Mouse (Mus musculus): ENCODE results near the gene Shcbp1l. TPM values are rescaled to one million over a fixed set of nuclear protein-coding genes. Genes with fewer than 3 reads are reported as not detected.
"Not testable (repeated sequence)": the region's sequence is repeated elsewhere in the genome, so short reads cannot be mapped to it uniquely, and the experiment has no call there.

The Shcbp1l gene
- polyA plus RNA-seq, 1 experiment from 2014 or later: not detected

- no peaks in the 10 kb centered on the region for H3K27me3 ChIP-seq (ENCODE audit: insufficient read depth, poor library complexity, severe bottlenecking)
- H3K4me3 ChIP-seq: no peak overlapping the region
- H3K9me3 ChIP-seq: no peaks in the 10 kb centered on the region
- H3K27ac ChIP-seq: no peak overlapping the region
- WGBS: 60% methylated on average over 1 of the region's 1 CpGs
- H3K36me3 ChIP-seq: peaks cover 89% of the 10 kb centered on the region
- H3K4me1 ChIP-seq (replicated peaks): peaks cover 23% of the 10 kb centered on the region
- DNase-seq (ENCODE audit: low spot score): peak; percentile 75
Observed at GRCm38 (mm10) chr1:153480386-153481024, 55.5 kb downstream of the Shcbp1l start.

GRCm38 (mm10) chr1:153481025-153481412 lies 56.1 kb downstream of the Shcbp1l start:
- H3K27me3 ChIP-seq (ENCODE audit: insufficient read depth, poor library complexity, severe bottlenecking): no peaks in the 10 kb centered on the region
- H3K36me3 ChIP-seq: peaks cover 84% of the 10 kb centered on the region
- H3K4me3 ChIP-seq: no peak overlapping the region
- no peaks in the 10 kb centered on the region for H3K9me3 ChIP-seq
- no peak for DNase-seq (ENCODE audit: low spot score)
- H3K27ac ChIP-seq: no peak overlapping the region
- peaks cover 27% of the 10 kb centered on the region for H3K4me1 ChIP-seq (replicated peaks)
- 88% methylated on average over 1 of the region's 1 CpGs for WGBS

GRCm38 (mm10) chr1:153485201-153485796 lies 60.3 kb downstream of the Shcbp1l start:
- WGBS: 55% methylated on average over 2 of the region's 2 CpGs
- peak overlapping the region; percentile 100 for H3K4me3 ChIP-seq
- no peaks in the 10 kb centered on the region for H3K9me3 ChIP-seq
- no peak overlapping the region for H3K27ac ChIP-seq
- peaks cover 30% of the 10 kb centered on the region for H3K4me1 ChIP-seq (replicated peaks)
- H3K36me3 ChIP-seq: peaks cover 41% of the 10 kb centered on the region
- no peak for DNase-seq (ENCODE audit: low spot score)
- H3K27me3 ChIP-seq (ENCODE audit: insufficient read depth, poor library complexity, severe bottlenecking): no peaks in the 10 kb centered on the region

GRCm38 (mm10) chr1:153486120-153486519 lies 61.2 kb downstream of the Shcbp1l start:
- not testable (repeated sequence) for H3K9me3 ChIP-seq; DNase-seq (ENCODE audit: low spot score); H3K27me3 ChIP-seq (ENCODE audit: insufficient read depth, poor library complexity, severe bottlenecking)
- Histone ChIP-seq H3K4me1 (replicated peaks) (peaks cover 30% of the 10 kb centered on the region), H3K27ac (peak overlapping the region; percentile 100), H3K4me3 (peak overlapping the region; percentile 100), H3K36me3 (peaks cover 33% of the 10 kb centered on the region)
- WGBS: 16% methylated on average over 6 of the region's 6 CpGs

GRCm38 (mm10) chr1:153486767-153487499 lies 62.0 kb downstream of the Shcbp1l start:
- peak overlapping the region; percentile 100 for H3K27ac ChIP-seq
- peak overlapping the region; percentile 100 for H3K4me3 ChIP-seq
- H3K36me3 ChIP-seq: peaks cover 24% of the 10 kb centered on the region
- WGBS: under 1% methylated on average over 64 of the region's 64 CpGs
- peaks cover 30% of the 10 kb centered on the region for H3K4me1 ChIP-seq (replicated peaks)
- DNase-seq (ENCODE audit: low spot score): peak; percentile 67
- H3K9me3 ChIP-seq: no peaks in the 10 kb centered on the region
- H3K27me3 ChIP-seq (ENCODE audit: insufficient read depth, poor library complexity, severe bottlenecking): no peaks in the 10 kb centered on the region

GRCm38 (mm10) chr1:153487500-153487879 lies 62.5 kb downstream of the Shcbp1l start, which contains the start of gene Dhx9:
Dhx9 (minus strand) TSS chr1:153487660.
- Histone ChIP-seq H3K4me3 (peak within 1 kb of the TSS; percentile 100), H3K4me1 (replicated peaks) (peaks cover 30% of the 10 kb centered on the region), H3K9me3 (no peaks in the 10 kb centered on the region), H3K36me3 (peaks cover 19% of the 10 kb centered on the region), H3K27ac (peak within 1 kb of the TSS; percentile 100), H3K27me3 (ENCODE audit: insufficient read depth, poor library complexity, severe bottlenecking) (no peaks in the 10 kb centered on the region)
- peak; percentile 98 for DNase-seq (ENCODE audit: low spot score)
- under 1% methylated on average over 35 of the region's 35 CpGs for WGBS

- Histone ChIP-seq H3K36me3 (peaks cover 2% of the 10 kb centered on the region; the same call in 1 of the 2 replicates), H3K27me3 (ENCODE audit: insufficient read depth, poor library complexity, severe bottlenecking) (no peaks in the 10 kb centered on the region), H3K4me3 (no peak overlapping the region), H3K4me1 (replicated peaks) (peaks cover 19% of the 10 kb centered on the region), H3K9me3 (no peaks in the 10 kb centered on the region), H3K27ac (no peak overlapping the region)
- WGBS: 51% methylated on average over 7 of the region's 7 CpGs
- no peak for DNase-seq (ENCODE audit: low spot score)
Observed at GRCm38 (mm10) chr1:153489132-153489531, 64.2 kb downstream of the Shcbp1l start.

GRCm38 (mm10) chr1:153489540-153489939 lies 64.6 kb downstream of the Shcbp1l start:
- no peak overlapping the region for H3K4me3 ChIP-seq
- no peak for DNase-seq (ENCODE audit: low spot score)
- peaks cover 16% of the 10 kb centered on the region for H3K4me1 ChIP-seq (replicated peaks)
- H3K27me3 ChIP-seq (ENCODE audit: insufficient read depth, poor library complexity, severe bottlenecking): no peaks in the 10 kb centered on the region
- H3K27ac ChIP-seq: no peak overlapping the region
- H3K36me3 ChIP-seq: no peaks in the 10 kb centered on the region
- 61% methylated on average over 2 of the region's 2 CpGs for WGBS
- H3K9me3 ChIP-seq: no peaks in the 10 kb centered on the region

- H3K27ac ChIP-seq: no peak overlapping the region
- DNase-seq (ENCODE audit: low spot score): no peak
- WGBS: 89% methylated on average over 4 of the region's 4 CpGs
- H3K4me1 ChIP-seq (replicated peaks): peaks cover 13% of the 10 kb centered on the region
- H3K9me3 ChIP-seq: no peaks in the 10 kb centered on the region
- H3K36me3 ChIP-seq: no peaks in the 10 kb centered on the region
- no peak overlapping the region for H3K4me3 ChIP-seq
- H3K27me3 ChIP-seq (ENCODE audit: insufficient read depth, poor library complexity, severe bottlenecking): no peaks in the 10 kb centered on the region
Observed at GRCm38 (mm10) chr1:153489963-153490362, 65.0 kb downstream of the Shcbp1l start.

GRCm38 (mm10) chr1:153491345-153491744 lies 66.4 kb downstream of the Shcbp1l start:
- H3K36me3 ChIP-seq: no peaks in the 10 kb centered on the region
- no peak overlapping the region for H3K27ac ChIP-seq
- H3K4me1 ChIP-seq (replicated peaks): no peaks in the 10 kb centered on the region
- H3K4me3 ChIP-seq: no peak overlapping the region
- 86% methylated on average over 2 of the region's 2 CpGs for WGBS
- no peaks in the 10 kb centered on the region for H3K9me3 ChIP-seq
- no peak for DNase-seq (ENCODE audit: low spot score)
- H3K27me3 ChIP-seq (ENCODE audit: insufficient read depth, poor library complexity, severe bottlenecking): no peaks in the 10 kb centered on the region

- Histone ChIP-seq H3K27ac (no peak overlapping the region), H3K27me3 (ENCODE audit: insufficient read depth, poor library complexity, severe bottlenecking) (no peaks in the 10 kb centered on the region), H3K36me3 (no peaks in the 10 kb centered on the region), H3K4me1 (replicated peaks) (no peaks in the 10 kb centered on the region), H3K9me3 (no peaks in the 10 kb centered on the region), H3K4me3 (no peak overlapping the region)
- 87% methylated on average over 1 of the region's 1 CpGs for WGBS
- no peak for DNase-seq (ENCODE audit: low spot score)
Observed at GRCm38 (mm10) chr1:153491822-153492221, 66.9 kb downstream of the Shcbp1l start.

- H3K9me3 ChIP-seq: no peaks in the 10 kb centered on the region
- no peaks in the 10 kb centered on the region for H3K27me3 ChIP-seq (ENCODE audit: insufficient read depth, poor library complexity, severe bottlenecking)
- H3K36me3 ChIP-seq: no peaks in the 10 kb centered on the region
- WGBS: 23% methylated on average over 4 of the region's 4 CpGs
- H3K27ac ChIP-seq: no peak overlapping the region
- no peak for DNase-seq (ENCODE audit: low spot score)
- no peaks in the 10 kb centered on the region for H3K4me1 ChIP-seq (replicated peaks)
- no peak overlapping the region for H3K4me3 ChIP-seq
Observed at GRCm38 (mm10) chr1:153493338-153493737, 68.4 kb downstream of the Shcbp1l start.

- no peaks in the 10 kb centered on the region for H3K4me1 ChIP-seq (replicated peaks)
- DNase-seq (ENCODE audit: low spot score): no peak
- H3K9me3 ChIP-seq: no peaks in the 10 kb centered on the region
- H3K27ac ChIP-seq: no peak overlapping the region
- H3K4me3 ChIP-seq: no peak overlapping the region
- WGBS: 30% methylated on average over 6 of the region's 6 CpGs
- no peaks in the 10 kb centered on the region for H3K27me3 ChIP-seq (ENCODE audit: insufficient read depth, poor library complexity, severe bottlenecking)
- no peaks in the 10 kb centered on the region for H3K36me3 ChIP-seq
Observed at GRCm38 (mm10) chr1:153493931-153494330, 69.0 kb downstream of the Shcbp1l start.

All from hindbrain, embryonic 10.5 days (tissue).